Mouse (Mus musculus) kidney, adult 2 months (tissue): ENCODE data around the gene Prdm1.

Source experiments
- CTCF ChIP-seq: fragments of 200-500 bp; conservative IDR thresholded peaks from 2 replicates; pipeline ENCODE4 v1.5.1; 2011; ENCODE audit warnings: low read depth, mild to moderate bottlenecking, control low read depth, low read length, moderate library complexity, mixed read lengths; ENCODE audit not compliant: insufficient read depth, insufficient read length
- POLR2A ChIP-seq: fragments of 200-500 bp; IDR thresholded peaks from one replicate; pipeline ENCODE4 v1.6.1; 2011; ENCODE audit warnings: low read depth, low read length, control low read depth

DNA sequence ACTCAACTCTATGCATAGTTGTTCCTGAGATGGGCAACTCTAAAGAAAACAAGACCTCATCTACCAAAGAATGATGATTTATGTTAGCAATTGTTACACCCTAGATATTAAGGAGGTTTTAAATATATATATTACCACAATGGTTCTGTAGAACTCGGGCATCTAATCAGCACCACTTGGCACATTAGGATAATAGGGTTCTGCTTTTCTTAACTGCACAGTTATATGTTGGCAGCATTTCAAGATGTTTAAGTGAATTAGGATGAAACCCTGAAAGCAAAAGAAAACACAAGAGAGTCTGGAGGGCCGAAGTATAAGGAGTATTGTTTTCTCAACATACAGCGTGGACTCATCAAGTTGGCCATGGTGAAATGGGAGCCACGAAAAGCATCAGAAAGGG is 92.3 kb downstream of the Prdm1 start:
- TF ChIP-seq POLR2A = no peak
- TF ChIP-seq CTCF = no peak
